Mouse (Mus musculus) midbrain, embryonic 12.5 days (tissue): ENCODE results near the gene Ccdc33. TPM values are rescaled to one million over a fixed set of nuclear protein-coding genes. Genes with fewer than 3 reads are reported as not detected.

Experiments
- ATAC-seq: fragments of 200-750 bp; cut with Nextera tagmentation; 2 replicates; pipeline ENCODE4 v1.8.0; 2017; ENCODE audit warnings: low read depth, moderate TSS enrichment, moderate library complexity; ENCODE audit not compliant: low FRiP score
- H3K27ac ChIP-seq: fragments of 300-500 bp; sonication (generic); replicated peaks from 2 replicates; pipeline ENCODE4 v1.5.1; 2016; ENCODE audit warnings: mild to moderate bottlenecking
- H3K27me3 ChIP-seq: fragments of 300-500 bp; sonication (generic); 2 replicates; pipeline ENCODE4 v1.6.1; 2016; ENCODE audit warnings: mild to moderate bottlenecking
- H3K36me3 ChIP-seq: fragments of 300-500 bp; sonication (generic); 2 replicates; pipeline ENCODE4 v1.6.1; 2016
- H3K4me1 ChIP-seq: fragments of 300-500 bp; sonication (generic); 2 replicates; pipeline ENCODE4 v1.6.1; 2016
- H3K4me2 ChIP-seq: fragments of 300-500 bp; sonication (generic); replicated peaks from 2 replicates; pipeline ENCODE4 v1.6.1; 2016; ENCODE audit warnings: mild to moderate bottlenecking, moderate library complexity
- H3K4me3 ChIP-seq: fragments of 300-500 bp; sonication (generic); 2 replicates; pipeline ENCODE4 v1.5.1; 2016; ENCODE audit warnings: mild to moderate bottlenecking
- H3K9ac ChIP-seq: fragments of 300-500 bp; sonication (generic); replicated peaks from 2 replicates; pipeline ENCODE4 v1.6.1; 2016; ENCODE audit warnings: mild to moderate bottlenecking, moderate library complexity
- H3K9me3 ChIP-seq: fragments of 300-500 bp; sonication (generic); 2 replicates; pipeline ENCODE4 v1.6.1; 2016; ENCODE audit warnings: mild to moderate bottlenecking
- WGBS: fragments of 180-500 bp; shearing (Covaris S2); methylation state at CpG from one replicate; pipeline ENCODE4 v1.1.7; 2016; 5-methylcytosine and 5-hydroxymethylcytosine counted together
- polyA plus RNA-seq: library from polyadenylated mRNA; unstranded; fragments of >200 nt; fragmentation: Nextera tagmentation; extraction: Ambion mirVana; gene quantifications from 2 replicates; pipeline ENCODE4 v1.2.1, GENCODE M21; 2016

Ccdc33 gene
- polyA plus RNA-seq, 1 experiment from 2014 or later, result 0.64 TPM

- Histone ChIP-seq H3K9me3 (no peaks in the 10 kb centered on the region), H3K4me2 (no peak overlapping the region), H3K36me3 (no peaks in the 10 kb centered on the region), H3K4me3 (no peak overlapping the region), H3K27me3 (peaks cover 35% of the 10 kb centered on the region), H3K27ac (no peak overlapping the region), H3K9ac (no peak overlapping the region), H3K4me1 (peaks cover 36% of the 10 kb centered on the region)
- 48% methylated on average over 6 of the region's 6 CpGs for WGBS
- no peak for ATAC-seq
These were observed 15.0 kb downstream of the Ccdc33 start for GRCm38 (mm10) chr9:58103647-58104046.

- Histone ChIP-seq H3K9me3 (no peaks in the 10 kb centered on the region), H3K9ac (no peak overlapping the region), H3K27ac (no peak overlapping the region), H3K4me2 (no peak overlapping the region), H3K27me3 (peaks cover 48% of the 10 kb centered on the region), H3K36me3 (no peaks in the 10 kb centered on the region), H3K4me3 (no peak overlapping the region), H3K4me1 (peaks cover 39% of the 10 kb centered on the region)
- 70% methylated on average over 4 of the region's 4 CpGs for WGBS
- ATAC-seq, result no peak
These were observed 16.6 kb downstream of the Ccdc33 start for GRCm38 (mm10) chr9:58102013-58102412.

DNA sequence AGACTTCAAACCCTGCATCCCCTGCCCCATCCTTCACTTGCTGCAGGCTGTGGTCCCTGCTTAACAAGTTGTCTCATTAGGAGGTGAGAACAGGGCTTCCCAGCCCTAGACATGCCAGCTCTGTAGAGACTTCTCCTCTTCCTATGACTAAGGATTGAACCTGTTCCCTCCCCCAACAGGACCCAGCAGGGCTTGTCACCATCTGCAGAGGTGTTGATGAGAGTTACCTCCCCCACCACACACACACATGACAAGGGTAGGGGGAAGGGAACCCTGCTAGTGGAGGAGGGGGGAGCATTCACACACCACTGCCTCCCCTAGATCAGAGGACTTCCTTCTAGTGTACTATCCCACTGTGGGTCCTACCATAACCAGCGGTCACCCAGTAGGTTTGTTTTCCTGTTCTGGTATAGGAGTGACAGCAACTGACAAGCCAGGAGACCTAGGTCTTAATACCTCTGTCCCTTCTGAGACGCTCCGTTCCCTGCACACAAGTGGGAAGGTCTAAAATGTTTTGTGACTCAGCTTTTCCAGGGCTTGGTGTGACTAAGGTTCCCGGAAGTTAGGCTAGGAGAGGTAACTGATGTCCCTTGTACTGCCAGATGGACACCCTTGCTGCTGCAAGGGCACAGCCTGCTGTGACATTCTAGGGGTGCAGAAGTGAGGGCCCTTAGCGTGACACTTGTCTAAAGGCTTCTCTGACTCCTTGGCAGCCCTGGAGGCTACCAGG, 18.6 kb downstream of the Ccdc33 start:
- Histone ChIP-seq H3K27me3 (peaks cover 34% of the 10 kb centered on the region), H3K4me2 (no peak overlapping the region), H3K36me3 (no peaks in the 10 kb centered on the region), H3K4me1 (peaks cover 37% of the 10 kb centered on the region), H3K27ac (no peak overlapping the region), H3K9ac (no peak overlapping the region), H3K4me3 (no peak overlapping the region), H3K9me3 (no peaks in the 10 kb centered on the region)
- WGBS, result 81% methylated on average over 5 of the region's 5 CpGs
- no peak for ATAC-seq

GRCm38 (mm10) chr9:58096629-58097301, 21.9 kb downstream of the Ccdc33 start:
- H3K9ac ChIP-seq, result no peak overlapping the region
- H3K27me3 ChIP-seq, result peaks cover 28% of the 10 kb centered on the region
- H3K9me3 ChIP-seq, result no peaks in the 10 kb centered on the region
- H3K4me3 ChIP-seq, result no peak overlapping the region
- ATAC-seq, result peak; percentile 60
- H3K27ac ChIP-seq, result peak overlapping the region; percentile 60
- H3K4me1 ChIP-seq, result peaks cover 32% of the 10 kb centered on the region
- H3K36me3 ChIP-seq, result no peaks in the 10 kb centered on the region
- no peak overlapping the region for H3K4me2 ChIP-seq
- WGBS, result 62% methylated on average over 5 of the region's 5 CpGs

DNA sequence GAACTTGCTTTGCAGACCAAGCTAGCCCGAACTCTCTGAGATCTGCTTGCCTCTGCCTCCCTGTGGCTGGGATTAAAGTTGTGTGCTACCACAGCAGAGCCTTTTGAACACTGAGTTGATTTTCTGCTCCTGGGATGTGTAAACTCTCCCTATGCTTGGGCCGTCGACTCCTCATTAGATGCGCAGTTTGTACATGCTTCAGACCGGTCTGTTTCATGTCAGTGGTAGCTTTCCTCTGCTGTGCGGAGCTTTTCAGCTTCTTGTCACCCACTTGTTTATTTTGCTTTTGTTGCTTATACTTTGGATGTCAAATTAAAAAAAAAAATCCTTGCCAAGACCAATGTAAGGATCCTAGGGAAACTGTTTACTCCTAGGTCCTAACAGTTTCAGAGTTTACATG, 22.6 kb downstream of the Ccdc33 start:
- ATAC-seq, result no peak
- Histone ChIP-seq H3K4me1 (peaks cover 33% of the 10 kb centered on the region), H3K9me3 (no peaks in the 10 kb centered on the region), H3K27ac (peak overlapping the region; percentile 60; the same call in 1 of the 2 replicates), H3K27me3 (peaks cover 28% of the 10 kb centered on the region), H3K9ac (no peak overlapping the region), H3K4me3 (no peak overlapping the region), H3K36me3 (no peaks in the 10 kb centered on the region), H3K4me2 (no peak overlapping the region)
- WGBS, result 87% methylated on average over 6 of the region's 6 CpGs

DNA sequence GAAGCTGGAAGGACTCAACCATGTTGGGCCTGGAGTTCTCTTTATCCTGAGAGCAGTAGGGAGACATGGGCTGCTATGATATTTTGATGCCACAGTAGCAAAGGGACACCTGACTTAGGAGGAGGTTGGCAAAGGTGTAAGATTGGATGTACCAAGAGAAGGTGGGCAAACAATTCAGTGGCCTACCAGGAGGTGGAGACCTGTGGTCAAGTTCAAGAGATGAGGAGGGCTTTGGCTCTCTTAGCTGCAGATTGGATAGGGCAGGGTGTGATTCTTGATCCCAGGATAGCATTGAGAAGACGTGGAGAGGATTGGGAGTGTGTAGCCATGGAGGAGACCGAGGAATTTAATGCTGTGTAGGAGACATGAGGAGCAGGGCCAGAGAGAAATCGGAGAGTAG, 24.8 kb downstream of the Ccdc33 start:
- no peaks in the 10 kb centered on the region for H3K36me3 ChIP-seq
- ATAC-seq, result no peak
- H3K27me3 ChIP-seq, result peaks cover 31% of the 10 kb centered on the region
- WGBS, result 74% methylated on average over 3 of the region's 3 CpGs
- H3K4me2 ChIP-seq, result no peak overlapping the region
- H3K9me3 ChIP-seq, result no peaks in the 10 kb centered on the region
- H3K4me3 ChIP-seq, result no peak overlapping the region
- peaks cover 28% of the 10 kb centered on the region for H3K4me1 ChIP-seq
- no peak overlapping the region for H3K27ac ChIP-seq
- no peak overlapping the region for H3K9ac ChIP-seq

DNA sequence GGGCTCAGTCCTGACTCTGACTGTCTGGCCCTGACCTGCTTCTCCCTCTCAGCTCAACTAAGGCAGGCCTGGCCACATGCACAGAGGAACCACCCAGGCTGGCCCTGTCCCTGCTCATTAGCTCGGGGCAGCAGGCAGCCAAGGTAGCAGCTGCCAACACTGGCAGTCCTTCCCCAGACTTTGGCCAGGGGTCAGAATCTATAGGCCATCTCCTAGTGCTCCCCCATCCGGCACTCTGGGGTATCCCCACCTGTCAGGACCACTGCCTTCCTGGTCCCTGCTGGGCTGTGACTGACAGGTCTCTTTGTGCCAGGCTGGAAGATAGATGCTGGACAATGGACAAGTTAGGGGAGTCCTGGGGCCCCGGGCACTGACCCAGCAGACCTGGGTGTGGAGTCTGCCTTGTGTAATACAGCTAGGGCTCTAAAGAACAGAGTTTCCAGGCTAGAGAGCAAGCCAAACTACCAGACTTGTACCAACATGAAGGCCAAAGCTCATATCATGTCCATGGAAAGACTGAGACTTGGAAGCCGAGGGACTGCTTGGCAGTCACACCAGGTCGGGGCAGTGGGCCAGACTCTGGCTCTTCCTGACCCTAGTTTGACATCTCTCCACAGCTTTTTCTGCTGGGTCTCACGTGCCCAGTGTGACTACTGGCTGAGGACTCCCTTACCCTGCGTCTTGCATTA, 25.9 kb downstream of the Ccdc33 start:
- Histone ChIP-seq H3K27me3 (peaks cover 33% of the 10 kb centered on the region), H3K9me3 (no peaks in the 10 kb centered on the region), H3K4me3 (no peak overlapping the region), H3K4me1 (peaks cover 28% of the 10 kb centered on the region), H3K9ac (no peak overlapping the region), H3K27ac (no peak overlapping the region), H3K4me2 (no peak overlapping the region), H3K36me3 (no peaks in the 10 kb centered on the region)
- no peak for ATAC-seq
- WGBS, result 70% methylated on average over 7 of the region's 7 CpGs

DNA sequence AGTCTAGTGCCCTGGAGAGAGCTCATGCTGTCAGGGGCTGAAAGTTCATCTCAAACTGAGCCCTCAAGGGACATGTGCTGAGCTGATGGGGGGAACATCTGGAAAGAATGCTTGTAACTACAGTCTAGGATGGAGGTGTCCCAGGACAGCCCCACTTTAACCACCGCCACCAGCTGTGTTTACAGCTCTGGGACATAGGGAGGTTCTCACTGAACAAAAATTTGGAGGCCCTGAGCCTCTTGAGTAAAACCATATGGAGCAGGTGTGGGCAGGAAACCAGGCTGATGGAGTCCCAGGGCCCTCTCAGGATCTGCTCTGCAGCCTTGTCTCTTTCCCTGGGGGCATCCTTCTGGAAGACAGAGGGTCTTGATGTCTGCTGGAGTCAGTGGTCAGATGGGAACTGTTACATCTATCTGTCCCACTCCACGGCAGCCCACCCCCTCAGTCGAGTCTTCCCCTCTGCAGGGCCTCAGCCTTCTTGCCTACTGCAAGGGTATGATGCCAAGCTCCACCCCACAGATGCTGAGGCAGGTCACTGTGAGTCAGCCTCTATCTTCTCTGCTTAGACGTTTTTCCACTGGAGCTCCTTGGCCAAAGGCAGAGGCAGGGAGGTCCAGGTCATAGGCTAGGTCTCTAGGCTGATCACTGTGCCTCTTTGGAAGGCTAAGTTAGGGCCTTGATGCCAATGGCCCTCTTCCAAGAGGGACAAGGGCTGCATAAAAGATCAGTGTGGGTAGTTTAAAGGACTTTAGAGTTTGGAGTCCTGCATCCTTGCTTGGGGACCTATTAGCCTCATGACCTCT, 26.8 kb downstream of the Ccdc33 start:
- Histone ChIP-seq H3K4me2 (no peak overlapping the region), H3K4me1 (peaks cover 28% of the 10 kb centered on the region), H3K4me3 (no peak overlapping the region), H3K9ac (no peak overlapping the region), H3K27ac (no peak overlapping the region), H3K27me3 (peaks cover 27% of the 10 kb centered on the region), H3K36me3 (no peaks in the 10 kb centered on the region), H3K9me3 (no peaks in the 10 kb centered on the region)
- WGBS, result 72% methylated on average over 4 of the region's 4 CpGs
- no peak for ATAC-seq

DNA sequence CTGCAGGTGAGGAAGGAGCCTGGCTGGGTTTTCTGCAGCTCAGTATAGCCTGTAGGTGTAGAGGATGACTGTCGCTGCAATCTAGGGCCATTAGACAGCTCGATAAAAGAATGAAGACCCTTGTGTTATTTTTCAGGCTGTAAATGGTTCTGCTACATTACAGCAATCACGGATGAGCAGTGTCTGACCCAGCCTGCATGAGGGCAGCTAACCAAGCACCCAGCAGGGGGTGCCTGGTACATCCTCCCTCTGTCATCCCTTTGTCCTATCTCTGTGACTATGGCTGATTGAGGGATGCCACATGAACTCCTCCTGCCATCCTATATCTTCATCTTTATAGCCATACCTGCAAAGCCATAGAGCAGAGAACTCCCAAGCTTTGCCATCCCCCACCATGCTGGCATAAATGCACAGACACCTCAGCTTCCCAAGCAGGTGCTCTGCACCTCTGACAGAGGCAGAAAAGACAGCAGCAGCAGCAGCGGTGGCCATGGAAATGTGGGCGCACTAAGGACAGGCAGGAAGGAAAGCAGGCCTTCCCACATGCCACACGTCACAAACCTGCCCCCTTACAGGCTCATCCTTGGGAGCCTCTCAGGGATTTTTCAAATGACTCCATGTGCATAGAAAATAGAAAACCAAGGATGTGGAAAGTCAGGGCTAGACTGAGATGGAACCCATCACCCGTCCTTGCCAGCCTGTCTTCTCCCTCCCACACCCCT, 31.2 kb downstream of the Ccdc33 start:
- H3K27ac ChIP-seq, result 0 out of 2 replicates have a peak overlapping the region, but pooled peaks have one; percentile 70

GRCm38 (mm10) chr9:58086861-58087260, 31.8 kb downstream of the Ccdc33 start:
- Histone ChIP-seq H3K9ac (no peak overlapping the region), H3K27me3 (peaks cover 20% of the 10 kb centered on the region), H3K4me3 (no peak overlapping the region), H3K4me2 (no peak overlapping the region), H3K36me3 (no peaks in the 10 kb centered on the region), H3K27ac (peak overlapping the region; percentile 70), H3K4me1 (peaks cover 44% of the 10 kb centered on the region), H3K9me3 (no peaks in the 10 kb centered on the region)
- 62% methylated on average over 7 of the region's 7 CpGs for WGBS
- no peak for ATAC-seq

More for the DNA sequence above, 31.2 kb downstream of the Ccdc33 start:
- Histone ChIP-seq H3K4me2 (no peak overlapping the region), H3K27me3 (peaks cover 20% of the 10 kb centered on the region), H3K36me3 (no peaks in the 10 kb centered on the region), H3K9ac (no peak overlapping the region), H3K9me3 (no peaks in the 10 kb centered on the region), H3K4me3 (no peak overlapping the region), H3K4me1 (peaks cover 46% of the 10 kb centered on the region)
- ATAC-seq, result no peak
- WGBS, result 72% methylated on average over 7 of the region's 7 CpGs

DNA sequence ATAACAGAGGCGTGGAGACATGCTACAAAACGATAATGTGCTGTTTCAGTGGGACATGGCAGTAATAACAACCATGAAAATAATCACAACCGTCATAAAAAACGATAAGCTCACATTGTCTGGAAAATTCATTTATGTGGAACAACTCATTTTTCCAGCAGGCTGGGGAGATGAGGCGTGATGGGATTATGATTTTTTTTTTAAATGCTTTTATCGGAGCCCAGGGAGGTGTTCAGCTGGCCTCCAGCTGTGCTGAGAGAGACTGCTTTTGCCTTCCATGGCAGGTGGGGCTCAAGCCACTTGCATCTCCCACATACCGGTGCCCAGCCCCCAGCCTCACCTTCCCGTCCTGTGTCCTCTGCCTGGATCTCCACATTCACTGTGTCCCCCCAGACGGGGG, 32.4 kb downstream of the Ccdc33 start:
- WGBS, result 20% methylated on average over 9 of the region's 9 CpGs
- ATAC-seq, result no peak
- Histone ChIP-seq H3K9ac (no peak overlapping the region), H3K9me3 (no peaks in the 10 kb centered on the region), H3K36me3 (no peaks in the 10 kb centered on the region), H3K4me3 (no peak overlapping the region), H3K27ac (peak overlapping the region; percentile 70), H3K27me3 (peaks cover 20% of the 10 kb centered on the region), H3K4me1 (peaks cover 43% of the 10 kb centered on the region), H3K4me2 (no peak overlapping the region)
